Mouse (Mus musculus) ES-CJ7 (cell line): ENCODE results near the gene March1.
A peak's percentile ranks its signal among the peaks of the same experiment; 100 is the strongest.
"Not testable (repeated sequence)": the region's sequence is repeated elsewhere in the genome, so short reads cannot be mapped to it uniquely, and the experiment has no call there.

Experiments used
- DNase-seq: peaks from one replicate; pipeline ENCODE4 v3.0.0; 2011; ENCODE audit warnings: low read depth, low spot score

The March1 gene

GRCm38 (mm10) chr8:66415234-66415633 lies 797.5 kb downstream of the March1 start:
- DNase-seq = no peak

- DNase-seq = not testable (repeated sequence)
Observed at GRCm38 (mm10) chr8:66417591-66417990, 799.9 kb downstream of the March1 start.

GRCm38 (mm10) chr8:66430639-66431038 lies 812.9 kb downstream of the March1 start:
- no peak for DNase-seq

GRCm38 (mm10) chr8:66433577-66433976 lies 815.9 kb downstream of the March1 start:
- DNase-seq = peak; percentile 19

GRCm38 (mm10) chr8:66436804-66437203 lies 819.1 kb downstream of the March1 start:
- no peak for DNase-seq

- no peak for DNase-seq
Observed at GRCm38 (mm10) chr8:66437929-66438328, 820.2 kb downstream of the March1 start.

- no peak for DNase-seq
Observed at GRCm38 (mm10) chr8:66438468-66438867, 820.8 kb downstream of the March1 start.

- no peak for DNase-seq
Observed at GRCm38 (mm10) chr8:66441123-66441522, 823.4 kb downstream of the March1 start.

- DNase-seq = peak; percentile 60
Observed at GRCm38 (mm10) chr8:66442778-66443177, 825.1 kb downstream of the March1 start.

GRCm38 (mm10) chr8:66444141-66444540 lies 826.4 kb downstream of the March1 start:
- no peak for DNase-seq

GRCm38 (mm10) chr8:66445351-66445750 lies 827.7 kb downstream of the March1 start:
- no peak for DNase-seq

GRCm38 (mm10) chr8:66450691-66451090 lies 833.0 kb downstream of the March1 start:
- DNase-seq = peak; percentile 24

GRCm38 (mm10) chr8:66457057-66457456 lies 839.4 kb downstream of the March1 start:
- DNase-seq = peak; percentile 50

GRCm38 (mm10) chr8:66469821-66470220 lies 852.1 kb downstream of the March1 start:
- DNase-seq = no peak

GRCm38 (mm10) chr8:66476880-66477279 lies 859.2 kb downstream of the March1 start:
- no peak for DNase-seq

GRCm38 (mm10) chr8:66486084-66486763 lies 868.5 kb downstream of the March1 start, which contains the start of gene Tma16:
Tma16 (minus strand) TSS chr8:66486530.
- DNase-seq = peak; percentile 93

- DNase-seq = peak; percentile 67
Observed at GRCm38 (mm10) chr8:66488556-66488955, 870.9 kb downstream of the March1 start.

GRCm38 (mm10) chr8:66490624-66491023 lies 872.9 kb downstream of the March1 start:
- no peak for DNase-seq

GRCm38 (mm10) chr8:66494496-66494895 lies 876.8 kb downstream of the March1 start:
- DNase-seq = no peak

- DNase-seq = peak; percentile 75
Observed at GRCm38 (mm10) chr8:66495726-66496125, 878.0 kb downstream of the March1 start.

- DNase-seq = peak; percentile 70
Observed at GRCm38 (mm10) chr8:66496998-66497577, 879.4 kb downstream of the March1 start.

GRCm38 (mm10) chr8:66503381-66503780 lies 885.7 kb downstream of the March1 start:
- no peak for DNase-seq

GRCm38 (mm10) chr8:66511537-66511936 lies 893.8 kb downstream of the March1 start, which contains the start of gene Tktl2:
Tktl2 (plus strand) TSS chr8:66511756.
- peak; percentile 17 for DNase-seq
